Comparison of ENCODE assay signal across 11 mouse cellular contexts in genomic region chr4:137774013-137774412, GRCm38 (mm10). TPM values are rescaled to one million over a fixed set of nuclear protein-coding genes. Genes with fewer than 3 reads are reported as not detected.
DNase-seq lines count a peak whose midpoint lies in the region; ATAC-seq and TF ChIP-seq lines count a peak whose summit lies in the region.
"Had no signal": no experiment of that assay in that cellular context is flagged by ENCODE, and none has a peak within 500 bp of the region (broad histone marks: within the 10 kb centered on the region; RNA-seq: fewer than 3 reads in every experiment).

No protein-coding gene starts in this region.

- H3K9me3 ChIP-seq in E14TG2a.4 (ENCODE audit: low read length) = no peaks in the 10 kb centered on the region
- no peaks in the 10 kb centered on the region for H3K9me3 ChIP-seq in embryonic facial prominence, embryonic 10.5 days
- H3K9me3 ChIP-seq in limb, embryonic 14.5 days (ENCODE audit: control insufficient read depth, low read length) = no peaks in the 10 kb centered on the region

- no peaks in the 10 kb centered on the region for H3K27me3 ChIP-seq in liver, adult 2 months (ENCODE audit: control insufficient read depth, insufficient read depth, low read length)
- H3K27me3 ChIP-seq in E14TG2a.4 (ENCODE audit: insufficient read depth, low read length) = no peaks in the 10 kb centered on the region
- 0 out of 2 replicates have a peak, but pooled peaks cover 6% of the 10 kb centered on the region for H3K27me3 ChIP-seq in embryonic facial prominence, embryonic 10.5 days (replicated peaks; ENCODE audit: low read depth, poor library complexity, severe bottlenecking)
- no peaks in the 10 kb centered on the region for H3K27me3 ChIP-seq in limb, embryonic 14.5 days (ENCODE audit: control insufficient read depth, insufficient read depth, low read length)

- no peak for TF ChIP-seq CTCF in liver, adult 2 months (IDR thresholded peaks at IDR 0.05; ENCODE audit: low read depth, low read length)
- TF ChIP-seq CTCF in E14TG2a.4 (conservative IDR thresholded peaks at IDR 0.05; ENCODE audit: low read length) = no peak

- no peak overlapping the region for H3K4me3 ChIP-seq in liver, adult 2 months (ENCODE audit: insufficient read depth, low read depth, low read length)
- H3K4me3 ChIP-seq in E14TG2a.4 (replicated peaks; ENCODE audit: low read length) = peak overlapping the region; percentile 30; the same call in 1 of the 2 replicates
- no peak overlapping the region for H3K4me3 ChIP-seq in embryonic facial prominence, embryonic 10.5 days
- no peak overlapping the region for H3K4me3 ChIP-seq in limb, embryonic 14.5 days (replicated peaks; ENCODE audit: low read length)

- ATAC-seq in limb, embryonic 14.5 days (ENCODE audit: low FRiP score, low read depth) = no peak
- no peak for ATAC-seq in activated CD4-positive, CD25-positive, alpha-beta regulatory T cell, adult 4 months
- ATAC-seq: forebrain, postnatal 0 days had no signal

- H3K9ac ChIP-seq in liver, adult 2 months (ENCODE audit: low read depth, low read length) = peak overlapping the region; percentile 63
- no peak overlapping the region for H3K9ac ChIP-seq in limb, embryonic 14.5 days (ENCODE audit: low read depth, low read length, severe bottlenecking)
- H3K9ac ChIP-seq: forebrain, postnatal 0 days had no signal

- H3K36me3 ChIP-seq in liver, adult 2 months (ENCODE audit: control insufficient read depth, insufficient read depth, low read length) = no peaks in the 10 kb centered on the region
- peaks cover 45% of the 10 kb centered on the region for H3K36me3 ChIP-seq in E14TG2a.4 (ENCODE audit: insufficient read depth, low read length)
- no peaks in the 10 kb centered on the region for H3K36me3 ChIP-seq in embryonic facial prominence, embryonic 10.5 days (replicated peaks)
- H3K36me3 ChIP-seq in limb, embryonic 14.5 days (ENCODE audit: control insufficient read depth, insufficient read depth, low read length) = no peaks in the 10 kb centered on the region

- 29% methylated on average over 5 of the region's 5 CpGs for WGBS in liver, adult 2 months
- WGBS in embryonic facial prominence, embryonic 10.5 days = 66% methylated on average over 5 of the region's 5 CpGs
- 38% methylated on average over 4 of the region's 5 CpGs for WGBS in limb, embryonic 14.5 days

- peaks cover 3% of the 10 kb centered on the region; the same call in 1 of the 2 replicates for H3K79me2 ChIP-seq in liver, adult 2 months (ENCODE audit: control insufficient read depth, insufficient read depth, low read length)

- DNase-seq in liver, adult 2 months (ENCODE audit: extremely low read depth, low read depth, low spot score) = no peak
- DNase-seq in liver = no peak
- DNase-seq in embryonic facial prominence, embryonic 10.5 days (ENCODE audit: low spot score) = peak; percentile 39
- DNase-seq in limb, embryonic 14.5 days (ENCODE audit: low spot score) = peak; percentile 59
- no peak for DNase-seq in ovary, postnatal 36 days (ENCODE audit: low spot score)
- DNase-seq: cerebellum, adult 9-10 months; forebrain, postnatal 0 days; left cerebral cortex, postnatal 4 days had no signal

- H3K4me2 ChIP-seq in limb, embryonic 14.5 days (replicated peaks; ENCODE audit: low read depth, low read length, severe bottlenecking) = no peak overlapping the region

- peak overlapping the region; percentile 83 for H3K27ac ChIP-seq in liver, adult 2 months (replicated peaks; ENCODE audit: insufficient read depth, low read depth, low read length)
- H3K27ac ChIP-seq in embryonic facial prominence, embryonic 10.5 days (replicated peaks) = peak overlapping the region; percentile 58
- H3K27ac ChIP-seq in limb, embryonic 14.5 days (replicated peaks; ENCODE audit: low read depth, low read length) = peak overlapping the region; percentile 28; the same call in 1 of the 2 replicates

- H3K4me1 ChIP-seq in liver, adult 2 months (ENCODE audit: control insufficient read depth, insufficient read depth, low read length) = peaks cover 43% of the 10 kb centered on the region
- peaks cover 92% of the 10 kb centered on the region for H3K4me1 ChIP-seq in E14TG2a.4 (replicated peaks; ENCODE audit: low read depth, low read length)
- peaks cover 49% of the 10 kb centered on the region for H3K4me1 ChIP-seq in embryonic facial prominence, embryonic 10.5 days
- peaks cover 10% of the 10 kb centered on the region; the same call in 1 of the 2 replicates for H3K4me1 ChIP-seq in limb, embryonic 14.5 days (ENCODE audit: control insufficient read depth, insufficient read depth, low read length)

- TF ChIP-seq POLR2A in liver, adult 2 months (IDR thresholded peaks at IDR 0.05; ENCODE audit: extremely low read depth, insufficient read depth, low read length) = no peak
- no peak for TF ChIP-seq POLR2A in limb, embryonic 14.5 days (IDR thresholded peaks at IDR 0.05; ENCODE audit: borderline replicate concordance, extremely low read depth, insufficient read depth, insufficient read length)

RNA-seq across cellular contexts. Expression of gene Alpl, which starts 22.2 kb away (rescaled TPM):
- total RNA-seq in liver, adult 2 months (2014; rRNA removed) = 5.1 and 6.9 TPM in 2 replicates
- 7.3 and 10.0 TPM in 2 replicates for polyA plus RNA-seq in liver, adult 2 months (2012; rRNA removed)
- polyA plus RNA-seq in embryonic facial prominence, embryonic 10.5 days (2016; fragmentation: Nextera tagmentation; extraction: Ambion mirVana) = 12.9 and 18.7 TPM in 2 replicates
- 31.4 and 40.6 TPM in 2 replicates for polyA plus RNA-seq in limb, embryonic 14.5 days (2012; rRNA removed)
- polyA plus RNA-seq in limb, embryonic 14.5 days (2014; fragmentation: Nextera tagmentation; extraction: Ambion mirVana) = 26.3 and 28.0 TPM in 2 replicates
- polyA plus RNA-seq in activated CD4-positive, CD25-positive, alpha-beta regulatory T cell, adult 4 months (2017; shearing (Covaris generic)) = 1 to 10 TPM in 1 of 2 experiments, under 1 TPM in 1; 0.54 to 1.1 TPM
- total RNA-seq: granulocyte monocyte progenitor cell, adult 5-6 weeks had no signal

Comparison
In these comparisons a context has a peak if more than half of its experiments do, and no peak if none do; other contexts are left out.
1. DNase-seq: peak in embryonic facial prominence, embryonic 10.5 days (single experiment) and limb, embryonic 14.5 days (single experiment); none in liver, adult 2 months (single experiment), liver (single experiment) and ovary, postnatal 36 days (single experiment).
2. H3K27ac ChIP-seq: peak in every context shown above with its lines; median percentile 83 in liver, adult 2 months; 58 in embryonic facial prominence, embryonic 10.5 days; 28 in limb, embryonic 14.5 days.